Mouse (Mus musculus): Measurements from ENCODE around the gene Shd. TPM values are rescaled to one million over a fixed set of nuclear protein-coding genes. Genes with fewer than 3 reads are reported as not detected.

The Shd gene
- polyA plus RNA-seq, 1 experiment: 7.2 TPM

GRCm38 (mm10) chr17:55958918-55959728 lies 11.1 kb upstream of the Shd start, which contains the start of gene Yju2:
Yju2 (plus strand) TSS chr17:55959099.
- peak; percentile 85 for DNase-seq (ENCODE audit: low read depth)

GRCm38 (mm10) chr17:55959946-55960740 lies 10.1 kb upstream of the Shd start:
- no peak for DNase-seq (ENCODE audit: low read depth)

- no peak for DNase-seq (ENCODE audit: low read depth)
Observed at GRCm38 (mm10) chr17:55960791-55961190, 9.5 kb upstream of the Shd start.

GRCm38 (mm10) chr17:55961631-55962030 lies 8.6 kb upstream of the Shd start:
- no peak for DNase-seq (ENCODE audit: low read depth)

- no peak for DNase-seq (ENCODE audit: low read depth)
Observed at GRCm38 (mm10) chr17:55963171-55963570, 7.1 kb upstream of the Shd start.

- DNase-seq (ENCODE audit: low read depth): no peak
Observed at GRCm38 (mm10) chr17:55964496-55964895, 5.8 kb upstream of the Shd start.

- DNase-seq (ENCODE audit: low read depth): no peak
Observed at GRCm38 (mm10) chr17:55964996-55965395, 5.3 kb upstream of the Shd start.

GRCm38 (mm10) chr17:55967186-55967585 lies 3.1 kb upstream of the Shd start:
- no peak for DNase-seq (ENCODE audit: low read depth)

- no peak for DNase-seq (ENCODE audit: low read depth)
Observed at GRCm38 (mm10) chr17:55968210-55968609, 2.1 kb upstream of the Shd start.

- no peak for DNase-seq (ENCODE audit: low read depth)
Observed at GRCm38 (mm10) chr17:55969560-55969959, 707 bp upstream of the Shd start.

GRCm38 (mm10) chr17:55971453-55971852 lies 1.2 kb downstream of the Shd start:
- DNase-seq (ENCODE audit: low read depth): no peak

- DNase-seq (ENCODE audit: low read depth): no peak
Observed at GRCm38 (mm10) chr17:55976255-55976862, 6.1 kb downstream of the Shd start.

- DNase-seq (ENCODE audit: low read depth): no peak
Observed at GRCm38 (mm10) chr17:55977301-55977700, 7.0 kb downstream of the Shd start.

GRCm38 (mm10) chr17:55986030-55986961 lies 16.0 kb downstream of the Shd start, which contains the start of gene Fsd1:
Fsd1 (plus strand) TSS chr17:55986509.
- DNase-seq (ENCODE audit: low read depth): no peak

- no peak for DNase-seq (ENCODE audit: low read depth)
Observed at GRCm38 (mm10) chr17:55990278-55990898, 20.1 kb downstream of the Shd start.

GRCm38 (mm10) chr17:55996007-55996406 lies 25.7 kb downstream of the Shd start:
- DNase-seq (ENCODE audit: low read depth): no peak

- no peak for DNase-seq (ENCODE audit: low read depth)
Observed at GRCm38 (mm10) chr17:55999794-56000499, 29.7 kb downstream of the Shd start.

- DNase-seq (ENCODE audit: low read depth): no peak
Observed at GRCm38 (mm10) chr17:56003000-56003399, 32.7 kb downstream of the Shd start.

- peak; percentile 66 for DNase-seq (ENCODE audit: low read depth)
Observed at GRCm38 (mm10) chr17:56005415-56006061, 35.3 kb downstream of the Shd start, which contains the start of the genes Stap2 and Mpnd. Stap2 (minus strand) TSS chr17:56005584. Mpnd (plus strand) TSS chr17:56005711.
